Mouse (Mus musculus) heart, embryonic 10.5 days (tissue): Measurements from ENCODE around the gene Ccdc32. TPM values are rescaled to one million over a fixed set of nuclear protein-coding genes. Genes with fewer than 3 reads are reported as not detected.
"Not testable (repeated sequence)": the region's sequence is repeated elsewhere in the genome, so short reads cannot be mapped to it uniquely, and the experiment has no call there.

Experiments used
- DNase-seq: peaks from one replicate; pipeline ENCODE4 v3.0.0-alpha.2; 2017; ENCODE audit warnings: low spot score
- H3K27ac ChIP-seq: fragments of 300-500 bp; sonication (generic); 2 replicates; pipeline ENCODE4 v1.5.1; 2016; ENCODE audit warnings: mild to moderate bottlenecking
- H3K27me3 ChIP-seq: fragments of 300-500 bp; sonication (generic); 2 replicates; pipeline ENCODE4 v1.6.1; 2016; ENCODE audit warnings: mild to moderate bottlenecking; ENCODE audit not compliant: poor library complexity, insufficient read depth, severe bottlenecking
- H3K36me3 ChIP-seq: fragments of 300-500 bp; sonication (generic); 2 replicates; pipeline ENCODE4 v1.6.1; 2016; ENCODE audit warnings: mild to moderate bottlenecking, moderate library complexity
- H3K4me1 ChIP-seq: fragments of 300-500 bp; sonication (generic); 2 replicates; pipeline ENCODE4 v1.6.1; 2016; ENCODE audit warnings: mild to moderate bottlenecking
- H3K4me3 ChIP-seq: fragments of 300-500 bp; sonication (generic); 2 replicates; pipeline ENCODE4 v1.5.1; 2016; ENCODE audit warnings: mild to moderate bottlenecking, moderate library complexity
- H3K9me3 ChIP-seq: fragments of 300-500 bp; sonication (generic); 2 replicates; pipeline ENCODE4 v1.6.1; 2016; ENCODE audit warnings: mild to moderate bottlenecking, moderate library complexity
- WGBS: fragments of 180-500 bp; shearing (Covaris S2); methylation state at CpG from one replicate; pipeline ENCODE4 v1.1.7; 2016; 5-methylcytosine and 5-hydroxymethylcytosine counted together
- polyA plus RNA-seq: library from polyadenylated mRNA; unstranded; fragments of >200 nt; fragmentation: Nextera tagmentation; extraction: Ambion mirVana; gene quantifications from 2 replicates; pipeline ENCODE4 v1.2.1, GENCODE M21; 2016

The Ccdc32 gene
- polyA plus RNA-seq, 1 experiment from 2014 or later, result 18.5 TPM

DNA sequence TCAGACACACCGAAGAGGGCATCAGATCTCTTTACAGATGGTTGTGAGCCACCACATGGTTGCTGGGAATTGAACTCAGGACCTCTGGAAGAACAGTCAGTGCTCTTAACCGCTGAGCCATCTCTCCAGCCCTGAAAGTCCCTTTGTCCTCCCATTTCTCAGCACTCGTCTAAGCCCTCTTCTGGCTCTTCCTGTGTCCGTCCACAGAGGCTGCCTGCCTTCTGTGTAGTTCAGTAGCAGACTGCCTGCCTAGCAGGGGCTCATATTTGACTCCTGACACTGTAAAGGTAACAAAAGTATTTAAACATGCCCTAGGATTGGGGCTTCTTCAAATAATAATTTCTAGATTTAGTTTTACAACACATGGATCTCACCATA lies 4.0 kb downstream of the Ccdc32 start:
- no peak overlapping the region for H3K4me3 ChIP-seq
- no peaks in the 10 kb centered on the region for H3K9me3 ChIP-seq
- H3K27ac ChIP-seq, result no peak overlapping the region
- 64% methylated on average over 4 of the region's 4 CpGs for WGBS
- peak; percentile 43 for DNase-seq
- peaks cover 39% of the 10 kb centered on the region for H3K36me3 ChIP-seq
- peaks cover 8% of the 10 kb centered on the region for H3K4me1 ChIP-seq
- no peaks in the 10 kb centered on the region for H3K27me3 ChIP-seq

DNA sequence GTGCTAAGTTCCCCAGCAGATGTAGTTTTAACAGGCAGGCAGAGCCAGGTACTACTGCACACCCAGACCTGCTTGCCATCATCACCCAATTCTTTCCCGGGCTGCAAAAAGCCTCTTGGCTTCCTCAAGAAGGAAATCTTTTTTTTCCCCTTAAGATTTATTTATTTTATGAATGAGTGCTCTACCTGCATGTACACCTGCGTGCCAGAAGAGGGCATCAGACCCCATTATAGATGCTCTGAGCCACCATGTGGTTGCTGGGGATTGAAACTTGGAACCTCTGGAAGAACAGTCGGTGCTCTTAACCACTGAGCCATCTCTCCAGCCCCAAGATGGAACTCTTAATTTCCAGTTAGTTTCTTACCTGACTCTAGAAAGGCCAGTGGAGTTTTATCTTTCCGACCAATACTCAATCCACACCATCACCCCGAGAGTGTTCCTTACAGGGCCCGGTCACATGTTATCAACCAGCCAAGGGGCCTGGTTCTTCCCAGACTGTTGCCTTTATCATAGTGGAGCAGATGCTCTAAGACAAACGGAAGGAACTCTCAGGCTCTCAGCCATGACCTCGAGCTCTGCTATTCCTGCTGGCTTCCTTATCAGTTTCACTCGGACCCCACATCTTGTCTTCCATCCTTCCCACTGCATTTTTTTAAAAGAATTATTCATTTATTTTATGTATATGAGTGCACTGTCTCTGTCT lies 4.5 kb downstream of the Ccdc32 start:
- Histone ChIP-seq H3K27ac (no peak overlapping the region), H3K36me3 (peaks cover 42% of the 10 kb centered on the region), H3K9me3 (no peaks in the 10 kb centered on the region), H3K27me3 (no peaks in the 10 kb centered on the region), H3K4me1 (peaks cover 8% of the 10 kb centered on the region), H3K4me3 (no peak overlapping the region)
- 61% methylated on average over 9 of the region's 9 CpGs for WGBS
- peak; percentile 83 for DNase-seq

DNA sequence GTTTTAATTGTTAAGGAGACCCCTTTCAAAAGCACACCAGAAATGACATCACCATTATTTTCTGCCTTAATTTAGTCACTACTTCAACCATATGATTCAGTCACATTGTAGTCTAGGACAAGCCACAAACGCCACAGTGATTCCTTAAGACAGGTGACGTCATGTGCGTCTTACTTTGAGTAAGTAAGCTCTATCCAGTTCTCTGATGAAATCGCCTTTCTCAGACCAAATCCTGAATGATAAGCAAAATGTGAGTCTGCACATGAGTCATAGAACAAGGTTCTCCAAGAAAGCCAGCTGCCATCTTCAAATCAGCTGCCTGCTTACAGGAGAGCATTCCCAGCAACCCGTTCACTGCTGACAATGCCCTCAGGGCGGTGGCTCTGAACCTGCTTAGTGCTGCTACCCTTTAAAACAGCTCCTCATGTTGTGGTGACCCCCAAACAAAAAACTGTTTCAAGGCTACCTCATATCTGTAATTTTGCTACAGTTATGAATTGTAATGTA lies 6.0 kb downstream of the Ccdc32 start:
- H3K27ac ChIP-seq, result no peak overlapping the region
- H3K27me3 ChIP-seq, result no peaks in the 10 kb centered on the region
- no peaks in the 10 kb centered on the region for H3K9me3 ChIP-seq
- DNase-seq, result no peak
- H3K36me3 ChIP-seq, result peaks cover 49% of the 10 kb centered on the region
- WGBS, result 94% methylated on average over 6 of the region's 6 CpGs
- H3K4me3 ChIP-seq, result no peak overlapping the region
- peaks cover 8% of the 10 kb centered on the region for H3K4me1 ChIP-seq

DNA sequence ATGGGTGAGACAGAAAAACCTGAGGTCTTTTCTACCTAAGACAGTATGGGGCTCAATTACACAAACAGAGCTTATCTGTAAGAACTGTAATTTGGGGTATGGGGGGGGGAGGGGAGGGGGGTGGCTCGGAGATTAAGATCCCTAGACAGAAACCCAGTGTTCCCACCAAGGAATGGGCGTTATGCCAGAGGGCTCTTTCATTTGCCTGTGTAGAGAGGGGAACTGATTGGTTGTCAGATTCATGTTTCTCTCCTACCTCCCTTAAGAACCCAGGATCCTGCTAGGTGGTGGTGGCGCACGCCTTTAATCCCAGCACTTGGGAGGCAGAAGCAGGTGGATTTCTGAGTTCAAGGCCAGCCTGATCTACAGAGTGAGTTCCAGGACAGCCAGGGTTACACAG lies 9.7 kb downstream of the Ccdc32 start:
- WGBS, result 57% methylated on average over 4 of the region's 4 CpGs
- H3K36me3 ChIP-seq, result peaks cover 50% of the 10 kb centered on the region
- no peak overlapping the region for H3K4me3 ChIP-seq

DNA sequence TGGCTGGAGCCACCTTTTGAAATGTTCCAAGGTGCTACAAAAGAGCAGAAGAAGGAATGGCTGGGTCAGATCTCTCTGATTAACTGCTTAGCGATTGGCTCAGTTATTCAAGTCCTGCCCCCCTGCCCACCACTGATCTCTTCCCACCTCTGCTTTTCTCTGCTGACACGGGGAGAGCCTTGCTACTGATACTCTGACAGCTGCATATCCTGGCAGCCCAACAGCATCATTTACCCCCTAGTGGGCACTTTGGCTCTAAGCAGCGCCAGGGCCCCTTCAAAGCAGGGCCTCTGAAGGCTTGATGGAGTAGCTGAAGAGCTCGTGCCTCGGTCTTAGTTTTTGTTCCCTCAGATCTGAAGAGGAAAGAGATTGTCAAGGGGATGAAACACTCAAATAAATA lies 10.1 kb downstream of the Ccdc32 start:
- H3K4me3 ChIP-seq, result peak overlapping the region; percentile 17
- WGBS, result 8% methylated on average over 5 of the region's 5 CpGs
- peaks cover 16% of the 10 kb centered on the region for H3K4me1 ChIP-seq
- no peak for DNase-seq
- H3K27ac ChIP-seq, result no peak overlapping the region
- H3K9me3 ChIP-seq, result no peaks in the 10 kb centered on the region
- no peaks in the 10 kb centered on the region for H3K27me3 ChIP-seq
- peaks cover 50% of the 10 kb centered on the region for H3K36me3 ChIP-seq

More for the DNA sequence above, 9.7 kb downstream of the Ccdc32 start:
- H3K27ac ChIP-seq, result no peak overlapping the region
- H3K9me3 ChIP-seq, result no peaks in the 10 kb centered on the region
- no peaks in the 10 kb centered on the region for H3K27me3 ChIP-seq
- DNase-seq, result no peak
- peaks cover 16% of the 10 kb centered on the region for H3K4me1 ChIP-seq

DNA sequence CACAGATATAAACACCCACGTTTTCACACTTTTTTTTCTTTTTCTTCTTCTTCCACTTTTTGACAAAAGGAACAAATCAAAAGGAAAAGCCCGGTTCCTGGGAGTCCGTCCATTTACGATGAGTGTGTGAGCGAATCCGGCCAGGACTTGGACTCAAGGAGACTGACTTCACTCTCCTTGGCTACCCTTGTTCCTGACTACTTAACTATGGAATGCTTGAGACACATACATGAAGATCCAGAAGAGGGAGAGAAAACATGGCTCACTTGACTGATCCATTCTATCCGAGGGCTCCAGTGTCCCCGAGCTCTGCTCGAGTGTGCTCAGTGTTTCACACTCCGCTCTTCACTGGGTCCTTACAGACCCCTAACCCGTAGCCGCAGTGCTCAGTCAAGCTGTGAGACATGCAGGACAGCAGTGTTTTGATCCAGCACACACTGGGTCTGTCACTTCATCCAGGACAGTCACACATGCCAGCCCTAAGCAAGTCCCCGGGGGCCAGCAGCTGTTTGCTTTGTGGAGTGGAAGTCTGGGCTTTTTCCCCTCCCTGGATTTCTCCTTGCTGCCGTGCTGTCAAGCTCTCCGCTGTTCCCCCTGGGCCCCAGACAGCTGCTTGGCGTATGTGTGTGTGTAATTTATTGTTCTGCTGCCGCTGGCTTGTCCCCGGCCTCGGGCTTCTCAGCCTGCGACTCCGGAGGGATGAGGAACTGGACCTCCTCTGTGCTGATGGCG lies 10.6 kb downstream of the Ccdc32 start:
- Histone ChIP-seq H3K27me3 (no peaks in the 10 kb centered on the region), H3K27ac (no peak overlapping the region), H3K36me3 (peaks cover 50% of the 10 kb centered on the region), H3K4me1 (peaks cover 16% of the 10 kb centered on the region), H3K4me3 (peak overlapping the region; percentile 17), H3K9me3 (no peaks in the 10 kb centered on the region)
- DNase-seq, result no peak
- 54% methylated on average over 22 of the region's 22 CpGs for WGBS

DNA sequence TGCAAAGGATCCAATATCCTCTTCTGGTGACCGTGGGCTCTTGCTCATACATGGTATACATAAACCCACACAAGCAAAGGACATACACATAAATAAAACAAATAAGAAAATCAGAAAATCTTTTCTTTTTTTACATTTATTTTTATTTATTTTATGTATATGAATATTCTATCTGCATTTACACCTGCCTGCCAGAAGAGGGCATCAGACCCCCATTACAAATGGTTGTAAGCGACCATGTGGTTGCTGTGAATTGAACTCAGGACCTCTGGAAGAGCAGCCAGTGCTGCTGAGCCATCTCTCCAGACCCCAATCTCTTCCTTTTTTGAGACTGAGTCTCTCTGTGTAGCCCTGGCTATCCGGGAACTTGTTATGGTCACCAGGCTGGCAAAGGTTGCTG lies 11.5 kb downstream of the Ccdc32 start:
- 93% methylated on average over 3 of the region's 3 CpGs for WGBS
- Histone ChIP-seq H3K36me3 (peaks cover 43% of the 10 kb centered on the region), H3K4me3 (no peak overlapping the region), H3K27ac (no peak overlapping the region), H3K9me3 (no peaks in the 10 kb centered on the region), H3K4me1 (peaks cover 16% of the 10 kb centered on the region), H3K27me3 (no peaks in the 10 kb centered on the region)
- DNase-seq, result no peak

DNA sequence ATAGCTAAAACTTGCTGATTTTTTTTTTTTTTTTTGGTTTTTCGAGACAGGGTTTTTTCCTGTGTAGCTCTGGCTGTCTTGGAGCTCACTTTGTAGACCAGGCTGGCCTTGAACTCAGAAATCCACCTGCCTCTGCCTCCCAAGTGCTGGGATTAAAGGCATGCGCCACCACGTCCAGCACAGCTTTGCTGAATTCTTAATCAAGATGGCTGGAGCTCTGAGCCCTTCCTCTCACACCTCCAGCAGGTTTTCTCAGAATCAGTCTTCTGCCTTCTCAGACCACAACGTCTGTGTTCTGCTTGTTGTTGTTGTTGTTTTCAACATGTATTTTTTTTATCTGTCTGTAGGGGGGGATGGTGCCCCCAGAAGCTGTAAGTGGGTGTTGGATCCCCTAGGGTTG lies 12.9 kb downstream of the Ccdc32 start:
- H3K4me1 ChIP-seq, result peaks cover 16% of the 10 kb centered on the region
- not testable (repeated sequence) for DNase-seq, H3K4me3 ChIP-seq, H3K27ac ChIP-seq, H3K27me3 ChIP-seq, H3K9me3 ChIP-seq
- peaks cover 30% of the 10 kb centered on the region for H3K36me3 ChIP-seq
- WGBS, result 68% methylated on average over 4 of the region's 4 CpGs

DNA sequence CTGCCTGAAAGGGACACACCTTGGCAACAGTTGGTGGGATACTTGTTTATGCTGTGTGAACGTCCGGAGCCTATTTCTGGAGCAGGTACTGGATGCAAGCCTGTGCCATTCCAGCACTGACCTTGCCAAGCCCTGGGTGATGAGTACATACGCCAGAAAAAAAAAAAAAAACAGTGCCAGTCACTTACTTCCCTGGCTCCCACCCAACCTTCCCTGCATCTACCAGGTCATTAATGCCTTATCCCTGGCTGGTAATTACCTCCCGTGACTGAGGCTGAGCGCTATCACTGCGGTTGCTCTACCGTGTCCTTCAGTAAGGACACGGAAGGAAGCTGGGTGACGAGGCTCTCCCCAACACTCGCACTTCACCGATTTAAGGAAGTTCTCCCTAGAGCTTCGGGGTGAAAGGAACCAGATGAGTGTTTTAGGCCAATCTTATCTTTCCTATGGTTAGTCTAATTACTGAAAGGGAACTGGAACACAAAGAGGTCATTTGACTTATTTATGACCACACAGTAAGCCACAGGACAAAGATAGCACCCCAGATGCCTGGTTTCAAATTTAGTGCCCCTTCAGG lies 13.5 kb downstream of the Ccdc32 start:
- WGBS, result 52% methylated on average over 12 of the region's 12 CpGs
- H3K27ac ChIP-seq, result no peak overlapping the region

DNA sequence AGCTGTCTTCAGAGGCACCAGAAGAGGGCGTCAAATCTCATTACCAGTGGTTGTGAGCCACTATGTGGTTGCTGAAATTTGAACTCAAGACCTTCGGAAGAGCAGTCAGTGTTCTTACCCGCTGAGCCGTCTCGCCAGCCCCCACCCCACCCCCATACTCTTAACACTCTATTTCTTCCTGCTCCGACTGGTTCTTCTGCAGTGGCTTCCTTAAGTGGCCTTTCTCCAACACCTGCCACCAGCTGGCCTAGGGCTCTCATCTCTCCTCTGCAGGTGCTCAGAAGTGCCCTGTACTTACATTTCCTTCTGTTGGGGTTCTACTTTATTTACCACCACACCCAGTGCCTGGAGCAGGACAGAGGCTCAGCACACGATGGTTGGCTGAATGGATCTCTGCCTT lies 14.2 kb downstream of the Ccdc32 start:
- Histone ChIP-seq H3K27ac (no peak overlapping the region), H3K4me1 (peaks cover 16% of the 10 kb centered on the region), H3K4me3 (no peak overlapping the region), H3K36me3 (peaks cover 17% of the 10 kb centered on the region), H3K27me3 (no peaks in the 10 kb centered on the region), H3K9me3 (no peaks in the 10 kb centered on the region)
- WGBS, result 78% methylated on average over 7 of the region's 7 CpGs
- DNase-seq, result no peak

More for the DNA sequence above, 13.5 kb downstream of the Ccdc32 start:
- Histone ChIP-seq H3K36me3 (peaks cover 24% of the 10 kb centered on the region), H3K4me3 (no peak overlapping the region), H3K27me3 (no peaks in the 10 kb centered on the region), H3K9me3 (no peaks in the 10 kb centered on the region), H3K4me1 (peaks cover 16% of the 10 kb centered on the region)
- DNase-seq, result no peak

DNA sequence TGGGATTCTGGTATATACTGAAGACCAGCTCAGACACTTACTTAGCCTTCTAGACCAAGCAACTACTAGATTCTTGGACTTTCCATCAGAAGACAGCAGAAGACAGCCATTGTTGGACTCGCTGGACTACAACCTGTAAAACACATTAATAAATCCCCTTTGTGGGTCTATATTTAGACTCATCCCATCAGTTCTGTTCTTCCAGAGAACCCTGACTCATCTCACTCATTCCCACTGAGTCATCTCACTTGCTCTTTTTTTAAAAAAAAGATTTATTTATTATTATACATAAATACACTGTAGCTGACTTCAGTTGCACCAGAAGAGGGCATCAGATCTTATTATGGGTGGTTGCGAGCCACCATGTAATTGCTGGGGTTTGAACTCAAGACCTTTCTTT lies 19.8 kb downstream of the Ccdc32 start:
- WGBS, result 93% methylated on average over 2 of the region's 2 CpGs
- H3K36me3 ChIP-seq, result no peaks in the 10 kb centered on the region
- no peak for DNase-seq
- 0 out of 2 replicates have a peak, but pooled peaks cover 3% of the 10 kb centered on the region for H3K4me1 ChIP-seq
- H3K4me3 ChIP-seq, result no peak overlapping the region
- H3K9me3 ChIP-seq, result no peaks in the 10 kb centered on the region
- no peak overlapping the region for H3K27ac ChIP-seq
- no peaks in the 10 kb centered on the region for H3K27me3 ChIP-seq

DNA sequence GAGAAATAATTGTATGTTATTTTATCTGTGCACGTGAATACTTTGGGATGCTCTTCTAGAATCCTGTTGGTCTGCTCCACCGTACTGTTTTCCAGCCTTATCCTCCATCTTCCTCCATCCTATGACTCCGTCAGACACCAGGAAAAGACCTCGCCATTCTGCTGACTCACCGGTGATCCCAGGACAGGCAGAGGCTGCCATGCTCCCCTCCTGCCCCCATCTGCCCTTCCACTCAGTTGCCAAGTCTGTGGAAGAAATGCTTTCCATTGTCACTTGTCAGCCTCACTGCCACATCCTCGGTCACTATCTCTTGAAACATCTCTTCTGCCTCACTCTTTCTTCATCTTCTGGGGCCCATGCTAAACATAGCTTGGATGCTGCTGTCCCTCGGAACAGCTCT lies 22.3 kb downstream of the Ccdc32 start:
- no peaks in the 10 kb centered on the region for H3K36me3 ChIP-seq
- no peaks in the 10 kb centered on the region for H3K27me3 ChIP-seq
- H3K4me3 ChIP-seq, result no peak overlapping the region
- H3K27ac ChIP-seq, result no peak overlapping the region
- 74% methylated on average over 7 of the region's 7 CpGs for WGBS
- H3K4me1 ChIP-seq, result 0 out of 2 replicates have a peak, but pooled peaks cover 3% of the 10 kb centered on the region
- H3K9me3 ChIP-seq, result no peaks in the 10 kb centered on the region
- no peak for DNase-seq

DNA sequence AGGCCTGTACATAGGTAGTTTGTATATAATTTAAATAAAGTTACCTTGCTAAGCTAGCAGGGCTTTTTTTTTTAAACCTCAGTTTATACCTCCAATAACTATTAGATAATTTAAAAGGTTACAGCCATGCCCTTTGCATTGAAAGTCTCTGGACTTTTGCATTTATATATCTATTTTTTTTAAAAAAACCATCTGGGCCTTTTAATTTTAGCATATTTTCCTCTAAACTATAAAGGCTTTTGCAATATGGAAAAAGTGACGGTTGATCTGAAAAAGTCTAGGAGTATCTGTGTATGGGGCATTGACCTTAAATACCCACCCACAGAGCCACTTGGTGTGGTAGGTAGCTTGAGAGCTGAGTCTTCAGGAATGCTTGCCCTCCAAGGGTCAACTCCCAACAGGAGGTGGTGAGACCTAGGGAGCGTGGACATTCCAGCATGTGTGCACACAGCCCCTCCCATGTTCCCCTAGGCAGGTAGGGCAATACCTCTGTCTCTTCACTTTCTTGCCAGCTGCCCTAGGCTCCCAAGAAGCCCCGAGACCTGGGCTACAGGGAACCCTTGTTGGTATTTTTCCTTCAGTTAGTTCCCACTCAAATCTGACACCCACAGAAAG lies 30.1 kb downstream of the Ccdc32 start:
- no peak for DNase-seq
- Histone ChIP-seq H3K27ac (no peak overlapping the region), H3K27me3 (peaks cover 33% of the 10 kb centered on the region), H3K36me3 (no peaks in the 10 kb centered on the region), H3K4me3 (no peak overlapping the region), H3K4me1 (peaks cover 9% of the 10 kb centered on the region), H3K9me3 (no peaks in the 10 kb centered on the region)
- WGBS, result 70% methylated on average over 3 of the region's 3 CpGs
